Mouse (Mus musculus) CH12.LX (cell line): ENCODE measurements around the gene Prr29. TPM values are rescaled to one million over a fixed set of nuclear protein-coding genes. Genes with fewer than 3 reads are reported as not detected.

Experiments
- DNase-seq: peaks from one replicate; pipeline ENCODE4 v3.0.0-alpha.2; 2013; ENCODE audit errors: extremely low read depth
- H3K27ac ChIP-seq: 2 replicates; pipeline ENCODE4 v1.5.1; 2012; ENCODE audit warnings: low read depth, mild to moderate bottlenecking, control low read depth, moderate library complexity; ENCODE audit not compliant: insufficient read depth
- H3K27me3 ChIP-seq: replicated peaks from 2 replicates; pipeline ENCODE3; 2012; ENCODE audit warnings: inconsistent platforms
- H3K36me3 ChIP-seq, 2 experiments: replicated peaks in 1 of 2; 2 replicates each; pipeline versions ENCODE3 to v1.6.1; 2012; ENCODE audit warnings: inconsistent platforms in 1 of 2, low read length in 1 of 2, mild to moderate bottlenecking in 1 of 2, mixed read lengths in 1 of 2, moderate library complexity in 1 of 2; ENCODE audit not compliant: control insufficient read depth in 1 of 2, insufficient read depth in 1 of 2
- H3K4me1 ChIP-seq, 2 experiments: 2 replicates each; pipeline ENCODE4 v1.6.1; 2012; ENCODE audit warnings: inconsistent platforms in 1 of 2, moderate library complexity in 1 of 2; ENCODE audit not compliant: insufficient read depth in 2 of 2, control insufficient read depth in 1 of 2
- H3K4me2 ChIP-seq: 2 replicates; pipeline ENCODE4 v1.6.1; 2012; ENCODE audit warnings: low read depth, mild to moderate bottlenecking, control low read depth; ENCODE audit not compliant: poor library complexity, insufficient read depth, severe bottlenecking
- H3K4me3 ChIP-seq, 3 experiments: fragments of 150-350 bp in 1 of 3; sonication (generic) in 1 of 3; replicated peaks in 1 of 3; 2 replicates each; pipeline versions ENCODE3 to v1.5.1; 2011 to 2012; ENCODE audit warnings: low read depth in 2 of 3, low read length in 2 of 3, mild to moderate bottlenecking in 2 of 3, moderate library complexity in 2 of 3, control low read depth in 1 of 3, improper control_type of control experiment in 1 of 3, inconsistent platforms in 1 of 3, mixed read lengths in 1 of 3; ENCODE audit not compliant: poor library complexity in 1 of 3
- H3K79me2 ChIP-seq: replicated peaks from 2 replicates; pipeline ENCODE4 v1.6.1; 2012; ENCODE audit warnings: mild to moderate bottlenecking, moderate library complexity; ENCODE audit not compliant: control insufficient read depth, poor library complexity, insufficient read depth, severe bottlenecking; ENCODE audit errors: extremely low read depth
- H3K9ac ChIP-seq: 2 replicates; pipeline ENCODE4 v1.6.1; 2012; ENCODE audit warnings: low read depth, mild to moderate bottlenecking, control low read depth, moderate library complexity; ENCODE audit not compliant: insufficient read depth
- H3K9me3 ChIP-seq: replicated peaks from 2 replicates; pipeline ENCODE3; 2012; ENCODE audit warnings: low read length, inconsistent platforms, mixed read lengths
- CHD1 ChIP-seq: IDR thresholded peaks from 2 replicates; pipeline ENCODE4 v1.6.1; 2012; ENCODE audit warnings: low read depth, low read length, improper control_type of control experiment, inconsistent platforms
- CHD2 ChIP-seq: IDR thresholded peaks from 2 replicates; pipeline ENCODE4 v1.6.1; 2011; ENCODE audit warnings: low read length, improper control_type of control experiment
- E2F4 ChIP-seq: IDR thresholded peaks from 2 replicates; pipeline ENCODE4 v1.6.1; 2011; ENCODE audit warnings: low read depth, low read length, improper control_type of control experiment; ENCODE audit not compliant: insufficient replicate concordance
- ELF1 ChIP-seq: IDR thresholded peaks from 2 replicates; pipeline ENCODE4 v1.6.1; 2014; ENCODE audit warnings: low read depth, mild to moderate bottlenecking, inconsistent platforms, low read length, improper control_type of control experiment
- GABPA ChIP-seq: IDR thresholded peaks from 2 replicates; pipeline ENCODE4 v1.6.1; 2012; ENCODE audit warnings: low read depth, low read length, improper control_type of control experiment, inconsistent platforms; ENCODE audit not compliant: insufficient replicate concordance
- JUN ChIP-seq: IDR thresholded peaks from 2 replicates; pipeline ENCODE4 v1.6.1; 2011; ENCODE audit warnings: low read depth, mild to moderate bottlenecking, low read length, improper control_type of control experiment, moderate library complexity; ENCODE audit not compliant: insufficient read depth
- KAT2A ChIP-seq: IDR thresholded peaks from 2 replicates; pipeline ENCODE4 v1.6.1; 2012; ENCODE audit warnings: low read length, improper control_type of control experiment, inconsistent platforms; ENCODE audit not compliant: insufficient replicate concordance
- MAFK ChIP-seq: IDR thresholded peaks from 2 replicates; pipeline ENCODE4 v1.6.1; 2011; ENCODE audit warnings: low read length, improper control_type of control experiment; ENCODE audit not compliant: insufficient replicate concordance
- MAX ChIP-seq: IDR thresholded peaks from 2 replicates; pipeline ENCODE4 v1.6.1; 2011; ENCODE audit warnings: low read length, improper control_type of control experiment
- MEF2A ChIP-seq: IDR thresholded peaks from 2 replicates; pipeline ENCODE4 v1.6.1; 2014; ENCODE audit warnings: low read depth, mild to moderate bottlenecking, inconsistent platforms, low read length, improper control_type of control experiment, borderline replicate concordance
- NRF1 ChIP-seq: IDR thresholded peaks from 2 replicates; pipeline ENCODE4 v1.6.1; 2014; ENCODE audit warnings: low read depth, mild to moderate bottlenecking, inconsistent platforms, low read length, improper control_type of control experiment, moderate library complexity
- PAX5 ChIP-seq: IDR thresholded peaks from 2 replicates; pipeline ENCODE4 v1.6.1; 2012; ENCODE audit warnings: low read length, inconsistent platforms, mixed read lengths
- RCOR1 ChIP-seq: conservative IDR thresholded peaks from 2 replicates; pipeline ENCODE4 v1.6.1; 2012; ENCODE audit warnings: low read depth, mild to moderate bottlenecking, inconsistent platforms, low read length, improper control_type of control experiment
- SIN3A ChIP-seq: IDR thresholded peaks from 2 replicates; pipeline ENCODE4 v1.6.1; 2012; ENCODE audit warnings: low read length, improper control_type of control experiment, inconsistent platforms
- SMC3 ChIP-seq: IDR thresholded peaks from 2 replicates; pipeline ENCODE4 v1.6.1; 2011; ENCODE audit warnings: low read depth, low read length, improper control_type of control experiment
- TBP ChIP-seq: conservative IDR thresholded peaks from 2 replicates; pipeline ENCODE4 v1.6.1; 2011; ENCODE audit warnings: low read depth, low read length, improper control_type of control experiment
- UBTF ChIP-seq: IDR thresholded peaks from 2 replicates; pipeline ENCODE4 v1.6.1; 2012; ENCODE audit warnings: low read depth, mild to moderate bottlenecking, inconsistent platforms, low read length, improper control_type of control experiment, moderate library complexity
- USF2 ChIP-seq: conservative IDR thresholded peaks from 2 replicates; pipeline ENCODE4 v1.6.1; 2011; ENCODE audit warnings: low read depth, low read length, improper control_type of control experiment
- ZMIZ1 ChIP-seq: IDR thresholded peaks from 2 replicates; pipeline ENCODE4 v1.6.1; 2012; ENCODE audit warnings: low read depth, mild to moderate bottlenecking, inconsistent platforms, low read length, improper control_type of control experiment
- dilution Hi-C: fragments of 300-500 bp; cut with MboI; formaldehyde crosslinking; loops from 2 replicates; pipeline ENCODE4 v1.14.3; 2020; ENCODE audit warnings: low sequenced_read_pairs; ENCODE audit not compliant: extremely low pct_unique_long_range_greater_than_20kb, extremely low pct_ligation_motif_present
- in situ Hi-C: fragments of 300-500 bp; cut with MboI; formaldehyde crosslinking; loops from 3 replicates; pipeline ENCODE4 v1.14.3; 2019; ENCODE audit warnings: low sequenced_read_pairs, low pct_ligation_motif_present, low pct_unique_long_range_greater_than_20kb, mixed read lengths
- polyA plus RNA-seq: library from polyadenylated mRNA; unstranded; fragments of >175 nt; gene quantifications from 2 replicates; pipeline ENCODE4 v1.2.1, GENCODE M21; 2012; ENCODE audit warnings: low read depth; ENCODE audit not compliant: insufficient read length
- total RNA-seq, 2 experiments: library from RNA; depleted of rRNA; stranded (reverse); fragments of 300-350 nt in 1 of 2; fragments of >200 nt in 1 of 2; gene quantifications; 2 replicates each; pipeline ENCODE4 v1.2.3; 2012 to 2014

The Prr29 gene
- total and polyA plus RNA-seq, 3 experiments, result 0.17 to 0.21 TPM; not detected in 1

GRCm38 (mm10) chr11:106366316-106366715 lies 1.0 kb downstream of the Prr29 start (continued):
- 0 out of 2 replicates have a peak, but pooled peaks have one; percentile 17 for TF ChIP-seq ELF1
- no peak; the same call in 1 of the 2 replicates for TF ChIP-seq USF2
- TF ChIP-seq CHD2, result peak; percentile 67
- 0 out of 2 replicates have a peak, but pooled peaks have one; percentile 22 for TF ChIP-seq MAFK

DNA sequence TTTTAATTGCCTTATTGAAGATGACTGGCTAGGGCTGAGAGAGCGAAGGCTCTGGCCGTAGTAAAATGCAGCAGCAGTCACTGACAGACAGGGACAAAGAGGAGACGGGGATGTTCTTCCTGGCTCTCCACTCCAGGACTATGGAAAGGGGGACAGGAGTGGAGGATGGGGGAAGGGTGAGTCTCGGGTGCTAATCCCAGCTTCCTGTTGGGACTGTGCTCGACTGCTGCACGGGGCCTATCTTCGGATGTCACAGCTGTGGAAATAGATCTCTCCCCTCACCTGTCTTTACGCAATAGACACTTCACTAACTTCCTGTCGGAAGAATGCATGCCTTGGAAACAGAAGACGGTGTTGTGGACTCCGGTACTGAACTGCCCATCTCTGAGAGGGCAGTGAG lies 8.7 kb downstream of the Prr29 start:
- no peak overlapping the region for H3K4me2 ChIP-seq
- H3K36me3 ChIP-seq, result peaks cover 17 to 38% of the 10 kb centered on the region in 2 experiments
- no peak for DNase-seq
- dilution Hi-C loops (no loop called here), in situ Hi-C loops (no loop called here)
- peaks cover 2% of the 10 kb centered on the region for H3K9me3 ChIP-seq
- TF ChIP-seq RCOR1 (no peak), KAT2A (no peak), SMC3 (no peak), NRF1 (no peak), MAX (no peak), ZMIZ1 (no peak), TBP (no peak), CHD1 (no peak), GABPA (no peak)
- no peaks in the 10 kb centered on the region for H3K27me3 ChIP-seq
- no peak overlapping the region for H3K9ac ChIP-seq
- no peak overlapping the region for H3K27ac ChIP-seq
- no peaks in the 10 kb centered on the region for H3K79me2 ChIP-seq
- peaks cover 0 to 21% of the 10 kb centered on the region in 2 experiments; a peak in 3 of 4 replicates for H3K4me1 ChIP-seq
- no peak overlapping the region for H3K4me3 ChIP-seq

GRCm38 (mm10) chr11:106374559-106374958 lies 9.3 kb downstream of the Prr29 start:
- Histone ChIP-seq H3K79me2 (no peaks in the 10 kb centered on the region), H3K27me3 (no peaks in the 10 kb centered on the region), H3K4me3 (no peak overlapping the region), H3K9me3 (peaks cover 2% of the 10 kb centered on the region), H3K36me3 (peaks cover 17 to 38% of the 10 kb centered on the region in 2 experiments), H3K9ac (no peak overlapping the region), H3K4me2 (no peak overlapping the region), H3K27ac (no peak overlapping the region), H3K4me1 (peaks cover 0 to 21% of the 10 kb centered on the region in 2 experiments; a peak in 3 of 4 replicates)
- dilution Hi-C loops, result no loop called here
- TF ChIP-seq PAX5 (no peak), JUN (no peak), UBTF (no peak), E2F4 (no peak), MAFK (no peak), CHD1 (no peak), MEF2A (no peak), SIN3A (no peak)
- no peak for DNase-seq
- in situ Hi-C loops, result no loop called here
